Mouse (Mus musculus) A20 (cell line): ENCODE results near the gene D11Wsu47e.

ENCODE experiments used
- DNase-seq: peaks from one replicate; pipeline ENCODE4 v3.0.0-alpha.2; 2011; ENCODE audit warnings: low read depth, low spot score

The D11Wsu47e gene

DNA sequence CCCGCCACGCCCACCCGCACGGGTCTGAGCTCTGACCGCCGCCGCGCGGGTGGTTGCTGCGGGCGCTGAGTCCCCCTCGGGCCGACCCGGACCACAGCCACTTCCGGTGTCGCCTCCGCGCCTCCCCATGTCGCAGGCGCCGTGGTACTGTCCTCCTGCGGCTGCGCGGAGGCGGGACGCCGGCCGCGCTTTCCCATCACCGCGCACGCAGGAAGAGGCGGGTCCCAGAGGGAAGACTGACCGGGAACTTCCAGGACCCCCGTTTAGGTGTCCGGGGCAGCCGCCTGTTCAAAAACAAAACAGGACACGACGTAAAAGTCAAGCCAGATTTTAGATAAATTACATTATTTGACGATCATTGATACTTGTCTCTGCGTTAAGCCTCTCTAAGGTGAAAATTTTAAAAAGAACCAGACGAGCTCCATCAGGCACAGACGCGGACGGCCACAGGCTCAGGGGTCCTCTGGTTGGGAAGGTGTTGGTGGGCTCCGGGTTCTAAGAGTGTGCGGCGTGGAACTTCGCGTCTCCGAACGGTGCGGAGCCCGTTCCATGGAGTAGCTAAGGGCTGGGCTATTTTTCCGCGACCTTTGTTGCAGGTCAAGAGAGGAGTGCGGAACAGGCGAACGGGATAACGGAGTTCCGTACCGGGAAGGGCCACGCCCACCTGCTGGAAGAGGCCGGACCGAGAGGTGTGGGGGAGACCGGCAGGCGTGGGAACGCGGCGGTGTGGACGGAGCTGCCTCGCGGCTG is at the start of gene D11Wsu47e, which contains the start of gene Fam104a:
Gene D11Wsu47e, plus strand, starts transcription at position 456 of the 750 bp plus-strand sequence.
Gene Fam104a, minus strand, starts transcription at position 199 of the 750 bp plus-strand sequence.
- DNase-seq, result peak; percentile 98

DNA sequence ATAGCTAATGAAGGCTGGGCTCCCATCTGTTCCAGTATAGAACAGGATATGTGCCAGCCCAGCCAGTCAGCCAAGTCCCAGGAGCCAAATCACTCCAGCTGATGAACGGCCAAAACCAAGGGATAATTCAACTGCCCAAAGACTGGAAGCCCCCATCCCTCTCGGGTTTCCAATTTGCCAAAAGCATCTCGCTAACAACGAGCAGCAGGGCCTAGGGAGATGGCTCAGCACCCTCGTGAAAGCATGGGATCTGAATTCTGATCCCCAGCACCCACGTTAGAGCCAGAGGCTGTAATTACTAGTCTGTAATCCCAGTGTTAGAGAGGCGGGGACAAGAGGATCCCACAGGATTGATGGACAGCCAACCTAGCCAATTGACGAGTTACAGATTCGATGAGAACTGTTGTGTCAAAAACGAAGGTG is 49.5 kb upstream of the D11Wsu47e start:
- no peak for DNase-seq

DNA sequence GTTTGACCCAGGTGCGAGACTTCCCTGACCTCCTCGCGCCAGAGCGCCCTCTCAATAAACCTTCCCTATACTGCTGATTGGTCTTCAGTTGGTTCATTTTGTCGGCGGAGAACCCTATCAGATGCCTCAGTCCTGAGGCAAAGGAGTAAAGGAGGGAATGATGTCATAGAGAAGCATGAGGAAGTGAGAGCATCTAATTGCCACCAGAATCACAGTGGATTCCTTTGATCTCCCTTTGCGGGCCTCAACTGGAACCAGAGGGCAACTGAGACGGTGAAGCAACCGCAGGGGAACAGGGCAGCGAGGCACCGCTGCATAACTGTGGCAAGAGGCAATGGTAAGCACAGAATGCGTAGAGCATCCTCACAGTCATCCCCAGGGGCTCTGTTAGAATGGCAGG is 45.5 kb upstream of the D11Wsu47e start:
- no peak for DNase-seq

DNA sequence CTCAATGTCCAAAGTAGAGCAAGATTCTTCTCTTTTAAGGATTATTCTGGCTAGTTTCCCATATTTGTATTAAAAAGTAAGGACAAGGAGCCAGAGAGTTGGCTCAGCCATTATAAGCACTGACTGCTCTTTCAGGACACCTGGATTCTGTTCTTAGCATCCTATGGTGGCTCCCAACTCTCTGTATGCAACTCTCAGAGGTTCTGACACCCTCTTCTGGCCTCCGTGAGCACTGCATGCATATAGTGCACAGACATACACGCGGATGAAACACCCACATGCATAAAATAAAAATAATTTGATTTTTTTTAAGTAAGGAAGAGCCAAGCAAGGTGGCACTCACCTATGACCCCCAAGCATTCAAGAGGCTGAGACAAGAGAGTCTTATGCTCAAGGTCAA is 39.0 kb upstream of the D11Wsu47e start:
- no peak for DNase-seq

DNA sequence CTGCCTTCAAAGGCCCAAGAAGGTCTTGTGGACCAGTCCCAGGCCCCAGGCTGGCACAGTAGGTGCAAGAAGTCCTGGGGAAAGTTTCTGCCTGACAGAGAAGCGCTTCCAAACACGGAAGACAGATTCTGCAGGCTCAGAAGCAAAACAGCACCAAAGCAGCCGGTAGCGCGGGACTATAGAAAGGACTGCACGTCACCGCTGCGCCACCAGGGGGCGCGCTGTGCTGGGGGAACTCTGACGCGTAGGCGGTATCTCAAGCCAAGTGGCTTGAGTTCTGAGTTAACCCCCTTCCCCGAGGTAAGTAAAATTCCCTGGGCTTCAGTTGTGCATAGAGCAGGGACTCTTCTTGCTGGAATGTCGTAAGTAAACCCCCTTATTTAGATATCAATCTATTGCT is 36.1 kb upstream of the D11Wsu47e start:
- peak; percentile 91 for DNase-seq

DNA sequence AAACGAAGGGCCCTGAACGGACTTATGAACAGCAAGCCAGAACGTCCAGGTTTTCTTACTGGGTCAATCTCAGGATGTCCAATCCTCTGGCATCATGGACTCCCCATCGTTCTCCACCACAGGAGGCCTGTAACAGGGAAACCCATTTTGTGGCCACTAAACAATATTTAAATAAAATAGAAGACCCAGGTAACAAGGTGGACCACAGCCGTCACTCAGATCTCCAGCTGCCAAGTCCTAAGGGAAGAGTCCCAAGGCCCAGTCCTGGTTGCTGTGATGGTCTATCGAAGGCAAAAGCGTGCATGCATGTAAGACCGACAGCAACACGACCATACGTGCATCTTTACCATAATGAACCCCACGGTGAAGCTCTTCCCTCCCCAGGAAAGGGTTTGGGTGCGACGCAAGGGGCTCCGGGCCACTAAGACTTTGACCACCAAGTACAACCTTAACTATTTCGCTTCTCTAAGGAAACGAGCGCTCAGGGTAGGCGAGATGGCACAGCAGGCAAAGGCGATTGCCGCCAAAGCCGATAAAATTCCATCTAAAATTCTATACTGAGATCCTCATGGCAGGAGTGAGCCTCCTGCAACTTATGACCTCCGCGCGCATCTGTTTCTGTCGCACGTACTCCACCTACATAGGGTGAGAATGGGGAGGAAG is 35.4 kb upstream of the D11Wsu47e start, which contains the start of gene Cog1:
Gene Cog1, plus strand, starts transcription at position 480 of the 663 bp plus-strand sequence.
- no peak for DNase-seq

DNA sequence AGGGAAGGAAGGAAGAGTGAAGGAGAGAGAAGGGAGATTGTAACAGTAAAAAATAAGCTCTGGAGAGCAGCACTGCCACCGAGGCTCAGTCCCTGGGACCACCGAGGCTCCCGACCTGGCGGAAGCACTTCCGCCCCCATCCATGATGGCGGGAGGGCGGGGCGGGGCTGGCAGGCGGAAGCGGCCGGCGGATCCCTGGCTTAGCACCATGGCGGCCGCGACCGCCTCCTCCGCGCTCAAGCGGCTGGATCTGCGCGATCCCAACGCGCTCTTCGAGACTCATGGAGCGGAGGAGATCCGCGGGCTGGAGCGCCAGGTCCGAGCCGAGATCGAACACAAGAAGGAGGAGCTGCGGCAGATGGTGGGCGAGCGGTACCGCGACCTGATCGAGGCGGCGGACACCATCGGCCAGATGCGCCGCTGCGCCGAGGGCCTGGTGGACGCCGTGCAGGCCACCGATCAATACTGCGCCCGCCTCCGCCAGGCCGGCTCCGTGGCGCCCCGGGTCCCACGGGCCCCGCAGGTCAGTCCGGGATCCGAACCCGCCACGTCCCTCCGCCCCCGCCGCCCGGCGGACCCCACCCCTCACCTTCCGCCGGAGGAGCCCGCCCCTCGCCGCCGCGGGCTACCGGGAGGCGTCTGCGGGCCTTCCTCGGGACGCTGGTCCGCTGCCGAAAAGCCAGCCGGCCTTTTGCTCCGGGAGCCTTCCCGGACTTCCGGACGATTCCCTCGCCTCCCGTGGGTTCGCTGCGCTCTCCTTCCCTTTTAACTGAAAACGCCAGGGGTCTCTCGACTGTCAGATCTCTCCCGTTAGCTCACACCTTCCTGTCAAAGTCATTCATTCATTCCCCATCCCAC is 34.6 kb upstream of the D11Wsu47e start, which contains the start of gene Slc39a11:
Gene Slc39a11, minus strand, starts transcription at position 727 of the 858 bp plus-strand sequence.
- peak; percentile 91 for DNase-seq

DNA sequence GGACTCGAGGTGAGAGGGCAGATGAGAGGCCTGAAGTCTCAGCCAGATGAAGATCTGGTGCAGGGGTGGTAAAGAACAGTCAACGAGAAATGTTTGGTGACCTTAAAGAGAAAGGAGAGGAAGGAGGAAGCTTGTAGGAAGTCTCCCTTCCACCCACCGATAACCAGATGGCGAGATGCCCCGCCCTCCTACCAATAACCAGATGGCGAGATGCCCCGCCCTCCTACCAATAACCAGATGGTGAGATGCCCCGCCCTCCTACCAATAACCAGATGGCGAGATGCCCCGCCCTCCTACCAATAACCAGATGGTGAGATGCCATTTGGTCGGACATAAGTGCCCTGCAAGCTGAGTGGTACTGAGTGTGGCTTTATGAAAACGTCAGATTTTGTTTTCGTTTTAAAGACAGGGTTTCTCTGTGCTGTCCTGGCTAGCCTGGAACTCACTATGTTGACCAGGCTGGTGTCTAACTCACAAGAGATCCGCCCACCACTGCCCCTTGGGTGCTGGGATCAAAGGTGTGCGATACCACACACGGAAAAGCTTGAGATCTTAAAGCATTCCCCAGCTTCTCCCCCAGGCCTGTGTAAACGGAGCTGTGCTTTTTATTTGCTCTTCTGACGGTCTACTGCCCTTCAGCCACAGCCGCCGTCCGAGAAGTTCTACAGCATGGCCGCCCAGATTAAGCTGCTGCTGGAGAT is 32.9 kb upstream of the D11Wsu47e start:
- DNase-seq, result peak; percentile 79

DNA sequence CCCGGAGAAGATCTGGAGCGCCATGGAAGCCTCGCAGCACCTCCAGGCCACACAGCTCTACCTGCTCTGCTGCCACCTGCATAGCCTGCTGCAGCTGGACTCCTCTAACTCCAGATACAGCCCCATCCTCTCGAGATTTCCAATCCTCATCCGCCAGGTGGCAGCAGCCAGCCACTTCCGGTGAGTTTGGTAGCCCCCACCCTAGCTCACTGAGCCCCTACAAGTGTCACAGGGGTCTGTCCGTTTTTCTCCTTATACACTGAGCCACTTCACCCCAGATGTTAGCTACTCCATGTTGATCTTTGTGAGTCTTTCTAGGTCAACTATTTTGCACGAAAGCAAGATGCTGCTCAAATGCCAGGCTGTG is 32.3 kb upstream of the D11Wsu47e start:
- peak; percentile 27 for DNase-seq

DNA sequence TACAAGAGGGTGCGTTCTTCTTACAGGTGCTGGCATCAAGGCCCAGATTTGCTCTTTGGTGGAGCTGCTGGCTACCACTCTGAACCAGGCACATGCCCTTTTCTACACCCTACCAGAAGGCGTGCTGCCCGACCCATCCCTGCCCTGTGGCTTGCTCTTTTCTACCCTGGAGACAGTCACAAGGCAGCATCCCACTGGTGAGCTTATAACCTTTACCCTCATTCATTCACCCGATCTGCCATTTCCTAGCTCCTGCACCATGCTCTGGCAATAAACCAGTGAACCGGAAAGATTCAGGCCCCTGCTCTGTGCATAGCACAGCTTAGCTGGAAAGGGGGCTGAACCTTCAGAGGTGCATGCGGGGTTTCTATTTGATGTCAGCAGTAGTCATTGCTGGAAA is 31.7 kb upstream of the D11Wsu47e start:
- no peak for DNase-seq

DNA sequence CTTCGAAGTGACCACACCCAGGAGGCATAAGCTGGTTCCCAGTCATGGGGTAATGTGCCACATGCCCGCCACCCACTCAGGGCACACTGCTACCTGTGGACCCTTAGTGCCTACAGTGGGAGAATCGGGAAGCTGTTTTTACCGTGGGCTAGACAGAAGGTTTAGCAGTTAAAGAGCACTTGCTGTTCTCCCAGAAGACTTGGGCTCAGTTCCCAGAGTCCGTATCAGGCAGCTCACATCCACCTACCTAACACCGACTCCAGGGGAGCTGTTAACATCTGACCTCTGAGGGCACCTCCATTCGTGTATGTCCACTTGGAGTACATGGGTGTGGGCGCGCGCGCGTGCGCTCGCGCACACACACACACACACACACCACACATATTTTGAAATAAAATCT is 30.1 kb upstream of the D11Wsu47e start:
- DNase-seq, result no peak

DNA sequence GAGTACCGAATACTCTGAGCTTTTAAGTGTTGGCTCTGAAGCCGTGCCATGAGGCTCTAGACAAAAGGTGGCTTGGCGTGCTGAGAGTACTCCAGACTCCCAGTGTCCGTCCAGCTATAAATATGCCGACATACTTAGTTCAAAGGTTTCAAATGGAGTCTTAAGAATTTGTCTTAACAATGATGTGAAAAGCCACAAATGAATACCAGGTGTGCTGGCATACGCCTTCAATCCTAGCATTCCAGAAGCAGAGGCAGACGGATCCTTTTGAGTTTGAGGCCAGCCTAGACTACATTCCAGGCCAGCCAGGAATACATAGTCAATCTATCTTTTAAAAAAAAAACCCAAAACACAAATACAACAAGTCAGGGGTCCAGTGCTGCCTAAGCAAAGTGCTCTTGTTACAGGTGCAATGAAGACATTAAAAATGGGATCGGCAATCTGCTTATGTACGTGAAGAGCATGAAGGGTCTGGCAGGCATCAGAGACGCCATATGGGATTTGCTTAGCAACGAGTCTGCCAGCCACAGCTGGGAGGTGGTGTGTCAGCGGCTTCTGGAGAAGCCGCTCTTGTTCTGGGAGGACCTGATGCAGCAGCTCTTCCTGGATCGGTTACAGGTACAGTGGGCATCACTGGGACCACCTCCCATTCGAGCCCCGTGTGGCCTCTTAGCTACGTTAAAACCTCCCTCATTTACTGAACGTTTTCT is 29.5 kb upstream of the D11Wsu47e start:
- no peak for DNase-seq

DNA sequence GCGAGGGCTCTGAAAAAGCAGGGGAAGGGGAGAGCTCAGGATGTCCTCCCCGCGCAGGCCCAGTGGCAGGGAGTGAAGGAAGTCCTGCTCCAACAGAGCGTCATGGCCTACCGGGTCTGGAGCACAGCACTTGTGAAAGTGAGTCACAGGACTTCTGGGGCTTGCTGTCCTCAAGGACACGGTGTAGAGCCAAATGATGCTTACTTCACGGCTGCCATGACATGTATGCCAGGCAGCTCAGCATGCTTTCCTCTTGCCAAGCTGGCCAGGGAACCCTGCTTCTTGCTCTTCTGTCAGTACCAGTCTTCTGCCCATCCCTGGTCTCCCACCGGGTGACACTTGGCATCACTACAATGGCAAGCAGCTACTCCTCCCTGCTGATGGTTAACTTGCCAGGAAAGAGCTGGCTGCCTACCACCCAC is 27.7 kb upstream of the D11Wsu47e start:
- no peak for DNase-seq

DNA sequence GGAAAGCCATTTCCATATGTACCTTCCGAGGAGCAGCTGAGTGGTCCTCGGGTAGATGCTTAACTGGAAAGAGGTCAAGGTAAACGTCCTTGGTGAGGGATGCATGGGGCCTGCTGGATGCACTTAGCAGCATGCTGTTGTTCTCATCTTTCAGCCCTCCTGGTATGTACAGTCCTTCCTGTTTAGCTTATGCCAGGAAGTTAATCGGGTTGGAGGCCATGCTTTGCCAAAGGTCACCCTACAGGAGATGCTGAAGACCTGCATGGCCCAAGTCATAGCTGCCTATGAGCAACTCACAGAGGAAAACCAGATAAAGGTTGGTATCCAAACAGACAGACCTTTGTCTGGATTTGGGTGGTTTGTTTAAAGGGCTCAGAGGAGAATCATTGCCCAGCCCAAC is 27.0 kb upstream of the D11Wsu47e start:
- no peak for DNase-seq

DNA sequence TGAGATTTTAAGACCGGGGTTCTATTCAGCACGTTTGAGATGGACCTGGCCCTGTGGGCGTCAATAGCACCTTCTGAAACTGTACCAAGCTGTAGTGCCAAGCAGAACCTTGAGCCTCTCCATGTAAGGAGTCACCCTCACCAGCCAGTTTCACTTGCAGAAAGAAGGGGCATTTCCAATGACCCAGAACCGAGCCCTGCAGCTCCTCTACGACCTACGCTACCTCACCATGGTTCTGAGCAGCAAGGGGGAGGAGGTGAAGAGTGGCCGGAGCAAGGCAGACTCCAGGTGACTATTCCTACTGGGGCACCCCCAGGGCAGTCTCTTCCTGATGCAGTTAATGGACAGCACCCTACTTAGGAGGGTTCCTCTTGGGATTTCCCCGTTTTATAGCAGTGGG is 25.9 kb upstream of the D11Wsu47e start:
- no peak for DNase-seq

DNA sequence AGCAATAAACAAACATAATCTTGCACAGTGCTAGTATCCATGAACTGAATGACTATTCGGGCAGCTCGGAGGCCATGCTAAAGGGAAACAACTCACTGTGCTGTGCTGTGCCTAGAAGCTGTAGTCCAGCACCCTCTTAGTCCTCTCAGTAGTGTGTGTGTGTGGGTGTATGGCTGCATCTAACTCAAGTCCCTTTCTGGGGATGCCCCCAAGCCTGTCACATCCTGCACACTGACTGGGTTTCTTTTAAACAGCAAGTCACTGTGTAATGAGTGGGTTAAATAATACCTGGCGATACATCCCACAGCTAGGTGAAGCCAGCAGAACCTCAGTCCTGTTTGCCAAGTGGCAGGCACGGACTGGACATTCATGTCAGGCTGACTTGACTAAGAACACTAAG is 25.4 kb upstream of the D11Wsu47e start:
- no peak for DNase-seq

DNA sequence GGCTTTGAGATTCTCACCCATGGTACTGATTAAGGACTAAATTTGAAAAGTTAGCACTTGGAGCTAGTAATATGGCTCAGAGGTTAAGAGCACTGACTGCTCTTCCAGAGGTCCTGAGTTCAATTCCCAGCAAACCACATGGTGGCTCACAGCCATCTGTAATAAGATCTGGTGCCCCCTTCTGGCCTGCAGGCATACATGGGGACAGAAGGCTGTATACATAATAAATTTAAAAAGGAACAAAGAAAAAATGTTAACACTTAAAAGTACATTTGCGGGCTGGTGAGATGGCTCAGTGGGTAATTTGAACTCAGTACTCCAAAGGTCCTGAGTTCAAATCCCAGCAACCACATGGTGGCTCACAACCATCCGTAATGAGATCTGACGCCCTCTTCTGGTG is 24.0 kb upstream of the D11Wsu47e start:
- DNase-seq, result peak; percentile 34

DNA sequence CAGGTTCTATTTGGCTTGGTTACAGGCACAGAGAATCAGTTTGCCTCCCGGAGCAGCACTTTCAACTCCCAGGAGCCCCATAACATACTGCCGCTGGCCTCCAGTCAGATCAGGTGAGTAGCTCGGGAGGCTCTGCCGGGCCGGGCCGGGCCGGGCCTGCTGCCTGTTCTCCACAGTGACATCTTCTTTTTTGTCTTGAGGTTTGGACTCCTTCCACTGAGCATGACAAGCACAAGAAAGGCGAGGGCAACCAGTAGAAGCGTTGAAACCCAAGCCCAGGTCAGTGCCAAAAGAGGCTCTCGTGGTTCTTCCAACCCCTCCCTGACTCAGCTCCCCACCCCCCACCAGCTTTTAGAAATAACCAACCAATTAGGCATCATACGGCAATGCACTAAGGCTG is 23.3 kb upstream of the D11Wsu47e start:
- DNase-seq, result no peak

DNA sequence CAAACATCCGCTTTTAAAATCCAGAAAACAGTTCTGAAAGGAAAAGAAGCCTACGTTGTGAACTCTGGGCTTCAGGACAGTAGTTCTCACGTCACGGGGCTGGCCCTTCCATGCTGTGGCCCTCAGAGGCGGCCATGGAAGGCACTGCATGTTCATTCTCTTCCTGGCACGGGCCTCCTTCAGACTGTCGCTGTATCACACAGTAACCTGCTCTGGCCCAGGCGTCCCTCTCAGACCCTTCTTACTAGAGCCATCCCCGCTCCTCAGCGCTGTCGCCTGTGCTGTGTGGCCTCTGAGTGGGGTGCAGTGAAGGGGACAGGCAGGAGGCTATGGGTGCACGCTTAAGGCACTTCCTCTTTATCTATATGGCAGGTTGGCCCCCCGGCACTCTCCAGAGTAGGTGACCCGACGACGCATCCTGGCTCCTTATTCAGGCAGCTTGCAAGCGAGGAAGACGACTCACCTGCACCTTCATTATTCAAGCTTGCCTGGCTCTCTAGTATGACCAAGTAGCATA is 22.3 kb upstream of the D11Wsu47e start:
- no peak for DNase-seq

DNA sequence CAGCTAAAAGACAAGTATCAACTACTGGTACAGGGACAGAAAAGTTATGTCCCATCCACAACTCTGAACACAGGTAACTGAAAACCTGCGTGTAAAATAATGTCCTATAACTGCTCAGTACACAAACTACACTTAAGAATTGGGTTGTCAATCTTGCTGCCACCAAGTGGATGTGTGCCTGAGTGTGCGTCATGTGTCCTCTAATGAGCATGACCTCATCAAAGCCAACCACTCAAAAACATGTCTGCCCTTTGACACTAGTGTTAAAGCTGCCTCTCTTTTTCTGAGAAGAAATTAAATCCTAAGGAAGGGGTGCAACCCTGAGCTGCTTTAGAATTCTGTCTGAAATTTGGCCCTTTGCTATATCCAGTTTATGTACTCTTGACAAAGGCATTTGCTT is 19.9 kb upstream of the D11Wsu47e start:
- DNase-seq, result no peak

DNA sequence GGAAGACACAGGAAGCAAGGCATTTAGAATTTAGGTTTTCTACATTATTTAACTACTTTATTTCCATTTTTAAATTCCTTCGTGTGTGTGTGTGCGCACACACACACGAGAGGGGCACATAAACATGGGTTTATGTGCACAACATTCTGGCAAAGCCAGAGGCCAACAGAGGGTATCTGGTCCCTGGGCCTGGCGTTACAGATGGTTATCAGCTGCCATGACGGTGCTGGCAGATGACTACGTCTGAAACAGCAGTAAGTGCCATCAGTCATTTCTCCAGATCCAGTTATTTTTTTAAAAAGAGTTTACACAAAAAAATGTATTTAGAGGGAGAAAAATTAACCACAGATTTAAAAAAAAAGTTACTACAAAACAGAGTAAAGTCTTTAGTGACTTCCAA is 18.0 kb upstream of the D11Wsu47e start:
- DNase-seq, result no peak
